Mouse (Mus musculus) spleen, embryonic (tissue): Measurements from ENCODE around the gene 1700020N01Rik.

ENCODE experiments used
- CTCF ChIA-PET: fragments of 350-600 bp; sonication (Branson Sonifier 250); formaldehyde crosslinking; loops from one replicate; lab custom pipeline; 2022; lab: Charles Lee

1700020N01Rik gene

DNA sequence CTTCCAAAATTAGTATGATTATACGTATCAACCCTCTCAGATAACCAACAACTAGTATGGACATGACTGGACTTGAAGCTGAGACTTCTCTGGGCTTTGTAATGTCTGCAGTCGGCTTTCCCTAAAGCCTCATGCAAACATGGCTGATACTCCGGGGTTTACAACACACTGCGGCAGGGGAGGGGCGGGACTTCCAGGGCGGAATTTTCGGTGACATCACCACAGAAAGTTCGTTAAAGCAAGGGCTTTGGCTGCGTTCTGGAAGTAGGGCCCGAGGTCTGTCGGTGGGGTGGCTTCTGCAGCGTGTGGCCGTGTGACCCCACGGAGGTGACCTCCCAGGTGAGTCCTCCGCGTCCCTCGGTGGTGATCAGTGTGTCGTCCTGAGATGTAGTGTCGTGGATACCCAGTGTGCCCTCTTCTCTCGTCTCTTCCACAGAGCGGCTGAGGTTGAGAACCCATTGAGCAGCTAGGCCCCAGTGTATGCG is at the start of gene 1700020N01Rik:
Gene 1700020N01Rik, plus strand, starts transcription at position 250 of the 485 bp plus-strand sequence.
- CTCF ChIA-PET, result no interaction called here

DNA sequence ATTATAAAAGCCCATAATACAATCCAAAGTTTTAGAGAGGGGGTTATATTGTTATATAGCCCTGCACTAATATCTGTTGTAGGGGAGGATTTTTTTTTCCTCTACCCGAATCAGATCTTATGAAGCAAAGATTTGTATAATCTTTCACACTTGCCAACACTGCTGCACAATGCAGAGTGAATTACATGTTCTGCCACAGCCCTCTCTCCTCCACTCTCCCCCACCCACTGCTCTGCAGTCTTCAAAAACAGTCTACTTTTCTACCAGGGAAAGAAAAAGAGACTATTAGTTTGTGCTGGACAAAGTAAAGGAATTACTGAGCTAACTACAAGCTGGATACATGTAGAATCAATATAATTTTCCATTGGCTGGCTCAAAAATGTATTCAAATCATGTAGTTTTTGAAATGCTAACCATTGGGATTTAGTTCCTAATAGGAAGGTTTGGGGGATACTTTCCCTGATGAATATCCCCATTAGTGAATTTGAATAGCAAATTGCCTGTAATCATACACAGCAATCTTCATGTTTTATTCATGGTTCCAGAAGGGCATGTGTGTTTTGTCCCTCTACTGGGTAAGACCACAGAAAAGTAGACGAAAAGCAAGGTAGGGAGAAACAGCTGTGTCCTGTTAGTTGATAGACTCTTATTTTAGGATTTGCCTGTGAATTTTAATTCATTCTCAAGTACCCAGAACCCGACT is 49.2 kb upstream of the 1700020N01Rik start:
- CTCF ChIA-PET, result no interaction called here

DNA sequence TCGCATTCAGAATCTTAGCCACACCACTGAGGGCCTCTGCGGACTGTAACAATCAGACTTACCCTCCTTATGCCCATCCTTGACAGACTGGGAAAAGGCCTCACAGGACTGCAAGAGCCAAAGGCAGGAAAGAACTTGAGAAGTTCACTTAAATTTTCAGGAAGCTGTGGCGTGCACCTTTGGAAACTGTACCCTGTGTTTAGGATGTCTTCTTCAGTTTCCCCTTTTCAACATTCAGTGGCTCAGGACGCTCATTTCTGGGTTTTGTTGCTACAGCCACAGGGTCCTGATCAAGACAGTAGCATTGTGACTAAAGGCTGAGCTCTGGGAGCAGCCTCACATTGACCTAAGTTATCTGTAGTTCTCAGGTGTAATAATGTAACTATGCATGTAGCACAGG is 48.2 kb upstream of the 1700020N01Rik start:
- CTCF ChIA-PET, result no interaction called here

DNA sequence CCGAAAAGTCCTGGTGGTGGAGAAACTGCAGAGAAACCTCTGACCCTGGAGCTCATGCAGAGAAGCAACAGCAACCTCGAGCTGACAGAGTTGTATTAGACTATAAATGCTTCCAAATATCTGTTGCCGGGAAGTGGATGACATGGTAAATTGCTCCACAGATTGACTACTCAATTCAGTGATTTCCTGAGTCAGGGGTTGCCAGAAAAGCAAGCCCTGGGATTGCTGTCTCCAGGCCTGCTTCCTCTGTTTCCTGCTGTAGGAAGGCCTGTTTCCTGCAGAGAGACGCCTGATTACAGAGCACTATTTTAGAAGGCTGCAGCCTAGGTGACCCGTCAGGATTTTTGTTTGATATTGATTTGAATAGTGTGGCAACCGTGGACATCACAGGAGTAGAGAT is 47.5 kb upstream of the 1700020N01Rik start:
- CTCF ChIA-PET, result no interaction called here

DNA sequence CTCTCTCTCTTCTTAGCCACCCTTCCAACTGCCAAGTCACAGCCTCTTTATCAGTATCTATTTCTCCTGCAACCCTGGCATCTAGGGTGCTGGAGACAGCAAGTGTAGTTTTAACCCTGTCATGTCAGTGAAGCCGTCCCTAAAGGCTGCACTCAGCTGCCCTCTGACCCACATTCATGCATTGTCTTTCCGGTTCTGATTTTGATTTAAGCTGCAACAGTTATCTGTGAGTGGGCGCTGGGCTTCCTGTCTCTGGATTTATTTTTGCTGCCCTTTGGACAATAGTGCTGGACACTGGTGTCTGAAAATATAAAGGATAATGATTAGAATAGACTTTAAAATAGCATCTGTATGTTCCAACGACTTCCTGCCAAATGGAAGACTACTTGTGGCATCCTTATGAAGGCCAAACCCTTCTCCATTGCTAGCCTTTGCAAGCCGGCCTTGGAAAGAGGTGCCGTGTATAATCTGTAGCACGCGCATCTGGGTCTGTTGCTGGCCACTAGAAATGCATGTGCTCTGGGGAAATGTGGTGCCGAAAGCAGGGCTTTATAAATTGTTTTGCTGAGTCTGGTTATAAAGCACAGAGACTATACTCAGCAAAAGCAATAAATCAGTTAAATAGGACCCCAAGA is 44.0 kb upstream of the 1700020N01Rik start:
- CTCF ChIA-PET, result no interaction called here

DNA sequence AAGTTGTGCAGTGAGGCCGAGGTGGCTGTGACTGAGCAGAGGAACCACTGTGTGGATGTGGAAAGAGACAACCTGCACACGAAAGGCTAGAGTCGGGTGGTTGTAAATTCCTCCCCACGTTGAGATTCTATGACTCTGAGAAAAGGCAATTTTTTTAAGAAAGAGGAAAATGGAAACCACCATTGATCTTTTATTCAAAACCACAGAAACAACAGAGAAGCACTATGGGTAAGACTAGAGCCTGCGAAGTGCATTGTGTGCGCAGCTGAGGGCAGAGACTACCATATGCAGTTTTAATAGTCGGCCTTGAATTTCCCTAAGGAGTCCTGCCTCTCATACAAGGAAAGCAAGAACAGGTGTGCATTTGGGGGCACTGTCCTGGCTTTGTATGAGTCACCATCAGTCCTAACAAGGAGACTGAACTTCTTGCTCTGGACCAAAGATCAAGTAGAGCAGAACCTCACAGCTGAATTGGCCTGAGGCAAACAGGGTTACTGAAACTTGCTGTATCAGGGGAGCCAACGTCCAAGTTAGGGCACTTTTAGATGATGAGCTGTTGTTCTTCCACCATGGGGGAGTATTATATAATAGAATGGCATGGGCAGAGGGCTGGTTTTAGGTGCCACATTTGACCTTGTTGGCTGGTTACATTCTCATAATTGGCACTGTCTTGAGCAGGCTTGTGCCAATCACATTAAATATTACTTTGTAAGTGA is 39.8 kb upstream of the 1700020N01Rik start:
- CTCF ChIA-PET, result no interaction called here

DNA sequence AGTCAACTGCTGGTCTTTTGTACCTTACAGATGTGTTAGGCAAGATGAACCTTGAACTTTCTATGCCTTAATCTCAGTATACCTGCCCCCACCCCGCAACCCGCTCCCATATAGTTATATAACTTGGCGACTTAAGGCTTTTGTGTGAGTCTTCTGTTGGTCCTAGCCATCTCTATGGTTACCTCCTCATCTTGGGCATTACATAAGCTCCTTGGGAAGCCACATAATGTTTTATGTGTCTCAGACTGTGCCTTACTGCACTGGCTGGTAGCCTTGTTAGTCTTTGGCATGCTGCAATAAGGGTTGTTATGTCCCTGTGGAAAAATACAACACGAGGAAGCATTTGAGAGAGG is 39.3 kb upstream of the 1700020N01Rik start:
- CTCF ChIA-PET, result no interaction called here

DNA sequence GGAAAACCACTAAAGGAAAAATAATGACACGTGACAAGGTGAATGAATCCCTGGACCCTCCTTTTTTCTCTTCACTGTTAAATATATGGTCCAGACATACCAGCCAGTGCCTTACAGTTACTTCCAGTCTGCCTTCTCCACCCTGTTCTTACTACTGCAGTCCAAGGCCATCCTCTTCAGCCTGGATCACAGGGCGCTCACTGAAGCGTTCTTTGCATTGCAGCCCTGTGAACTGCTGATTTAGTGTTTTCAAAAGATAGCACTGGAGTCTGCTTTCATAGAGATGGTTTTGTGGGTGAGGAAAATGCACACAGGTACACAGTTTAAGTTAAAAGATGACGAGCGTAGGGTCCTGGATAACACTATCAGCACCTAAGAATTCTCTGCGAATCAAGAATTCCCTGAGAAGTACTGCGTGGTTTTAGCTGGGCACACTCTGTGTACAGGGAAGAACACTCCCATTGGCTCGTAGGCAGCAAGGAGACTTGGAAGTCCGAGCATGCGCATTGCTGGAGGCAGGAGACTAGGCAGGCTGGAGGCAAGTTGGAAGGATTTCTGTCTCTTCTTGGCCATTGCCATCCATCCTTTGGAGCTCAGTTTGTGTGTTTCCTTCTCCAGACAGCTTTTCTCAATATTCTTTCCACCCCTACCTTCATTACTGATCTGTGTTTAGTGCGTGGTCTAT is 37.9 kb upstream of the 1700020N01Rik start:
- CTCF ChIA-PET, result no interaction called here

DNA sequence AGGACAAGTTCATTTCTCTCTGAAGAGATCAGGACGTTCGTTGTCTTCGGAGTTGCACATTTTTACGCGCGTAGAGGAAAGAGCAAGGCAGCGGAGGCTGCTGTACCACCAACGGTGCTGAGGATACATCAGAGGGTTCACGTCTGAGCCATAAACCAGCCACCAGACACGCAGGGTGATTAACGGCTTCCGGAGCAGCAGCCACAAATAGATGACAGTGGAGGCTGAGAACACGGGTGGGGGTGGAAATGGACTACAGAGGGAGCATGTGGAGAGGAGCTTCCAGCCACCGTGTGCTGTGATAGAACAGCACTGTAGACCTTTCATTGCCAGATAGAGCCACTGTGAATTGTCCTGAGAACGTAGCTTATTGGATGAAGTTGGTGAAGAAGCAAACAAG is 33.2 kb upstream of the 1700020N01Rik start:
- CTCF ChIA-PET, result no interaction called here

DNA sequence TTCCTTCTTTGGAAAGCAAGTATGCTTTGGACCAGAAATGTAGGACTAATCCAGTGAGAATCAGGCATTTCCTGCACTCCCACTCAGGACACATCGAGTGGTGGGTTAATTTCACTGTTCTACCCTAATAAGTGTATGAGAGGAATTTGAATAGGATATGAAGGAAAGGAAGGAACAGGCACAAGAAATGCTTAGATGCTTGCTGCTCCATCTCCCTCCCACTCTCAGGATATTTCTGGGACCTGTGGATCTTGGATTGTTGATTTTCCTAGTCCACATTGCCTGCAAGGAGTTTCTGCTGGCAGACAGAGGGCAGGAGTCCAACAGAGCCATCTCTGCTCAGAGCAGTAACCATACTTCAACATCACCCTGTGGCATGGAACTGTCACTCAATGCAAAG is 31.8 kb upstream of the 1700020N01Rik start:
- CTCF ChIA-PET, result no interaction called here

DNA sequence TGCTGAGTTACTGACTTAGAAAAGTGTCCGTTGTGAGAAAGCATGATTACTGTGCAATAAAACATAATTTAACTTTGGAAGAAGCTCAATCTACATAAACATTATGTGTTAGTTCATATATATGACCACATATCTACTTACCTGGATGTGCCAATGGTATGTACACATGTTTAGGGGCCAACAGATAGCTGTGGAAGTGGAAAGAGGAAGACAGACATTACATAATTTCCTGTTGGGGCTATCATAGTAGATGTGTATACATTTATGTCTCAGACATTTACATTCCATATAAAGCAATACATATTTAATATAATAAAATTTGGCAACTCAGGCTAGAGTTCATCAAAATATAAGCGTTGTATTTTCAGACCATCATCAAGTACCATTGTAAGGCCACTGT is 29.5 kb upstream of the 1700020N01Rik start:
- CTCF ChIA-PET, result no interaction called here

DNA sequence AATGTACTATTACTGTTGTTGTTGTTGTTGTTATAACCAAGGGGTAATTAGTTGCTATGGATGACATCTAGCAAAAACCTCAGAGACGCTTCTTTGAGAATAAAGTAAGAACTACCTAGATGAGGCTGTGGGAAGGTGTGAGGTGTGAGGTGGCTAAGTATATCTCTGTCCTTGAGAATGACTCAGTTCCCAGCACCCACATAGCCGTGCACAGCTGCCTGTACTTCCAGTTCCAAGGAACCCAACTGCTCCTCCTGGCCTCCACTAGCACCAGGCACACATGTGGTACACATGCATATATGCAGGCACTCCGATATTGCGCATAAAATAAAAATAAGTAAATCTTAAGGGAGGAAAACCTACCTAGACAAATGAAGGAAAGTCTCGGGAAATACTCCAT is 28.8 kb upstream of the 1700020N01Rik start:
- CTCF ChIA-PET, result no interaction called here

DNA sequence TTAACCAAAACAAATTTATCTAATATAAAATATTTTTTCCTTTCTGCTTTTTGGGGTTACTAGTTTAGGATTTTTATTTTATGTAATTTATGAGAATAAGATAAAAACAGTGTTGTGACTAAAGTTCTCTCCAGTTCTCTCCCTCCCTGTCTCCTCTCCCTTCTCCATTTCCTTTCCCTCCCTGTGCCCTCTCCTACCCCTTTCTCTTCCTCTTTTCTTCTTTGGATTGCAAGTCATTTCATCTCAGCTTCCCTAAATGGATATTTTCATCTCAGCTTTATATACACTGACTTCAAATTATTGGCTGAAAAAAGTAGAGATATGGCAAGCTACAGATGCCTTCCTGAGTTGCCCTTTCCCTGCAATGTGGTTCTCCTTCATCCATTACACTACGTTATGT is 26.9 kb upstream of the 1700020N01Rik start:
- CTCF ChIA-PET, result interaction anchor here (0.6 kb wide), 1 partner anchor 59 kb away, joined by 3 read pairs; no protein-coding TSS in a partner anchor

DNA sequence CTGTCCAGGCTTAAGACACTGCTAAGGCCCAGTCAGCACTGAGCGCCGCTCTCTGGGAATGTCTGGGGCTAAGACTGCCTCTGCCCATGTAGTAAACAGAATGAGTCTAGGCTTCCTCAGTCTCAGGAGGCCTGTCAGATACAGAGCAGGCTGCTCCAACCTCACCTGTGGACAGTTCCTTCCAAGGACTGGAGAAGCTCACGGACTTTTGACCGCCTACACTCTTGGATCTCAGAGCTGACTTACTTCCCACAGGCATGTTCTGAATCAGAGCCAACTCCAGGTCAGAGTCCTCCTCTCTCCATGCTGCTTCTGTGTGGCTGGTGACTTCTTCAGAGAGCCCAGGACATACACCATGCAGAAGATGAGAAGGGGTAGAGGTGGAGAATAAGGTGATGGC is 21.3 kb upstream of the 1700020N01Rik start:
- CTCF ChIA-PET, result no interaction called here

DNA sequence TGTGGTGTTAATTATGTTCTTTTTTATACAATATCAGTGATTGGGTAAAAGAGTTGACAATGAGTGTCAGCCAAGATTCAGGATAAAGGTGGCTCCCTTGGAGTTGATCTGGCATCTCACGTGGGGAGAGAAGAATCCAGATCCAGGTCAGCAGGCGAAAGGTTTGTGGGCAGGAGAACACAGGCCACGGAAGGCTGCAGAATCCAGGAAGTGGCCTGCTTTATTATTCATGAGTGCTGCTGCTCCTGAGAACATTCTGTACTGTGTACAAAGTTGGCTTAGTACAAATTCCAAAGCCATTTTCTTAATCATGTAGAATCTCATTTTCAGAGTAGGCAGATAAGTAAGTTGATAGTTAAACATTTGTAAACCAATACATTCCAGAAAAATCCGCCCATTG is 19.2 kb upstream of the 1700020N01Rik start:
- CTCF ChIA-PET, result no interaction called here

DNA sequence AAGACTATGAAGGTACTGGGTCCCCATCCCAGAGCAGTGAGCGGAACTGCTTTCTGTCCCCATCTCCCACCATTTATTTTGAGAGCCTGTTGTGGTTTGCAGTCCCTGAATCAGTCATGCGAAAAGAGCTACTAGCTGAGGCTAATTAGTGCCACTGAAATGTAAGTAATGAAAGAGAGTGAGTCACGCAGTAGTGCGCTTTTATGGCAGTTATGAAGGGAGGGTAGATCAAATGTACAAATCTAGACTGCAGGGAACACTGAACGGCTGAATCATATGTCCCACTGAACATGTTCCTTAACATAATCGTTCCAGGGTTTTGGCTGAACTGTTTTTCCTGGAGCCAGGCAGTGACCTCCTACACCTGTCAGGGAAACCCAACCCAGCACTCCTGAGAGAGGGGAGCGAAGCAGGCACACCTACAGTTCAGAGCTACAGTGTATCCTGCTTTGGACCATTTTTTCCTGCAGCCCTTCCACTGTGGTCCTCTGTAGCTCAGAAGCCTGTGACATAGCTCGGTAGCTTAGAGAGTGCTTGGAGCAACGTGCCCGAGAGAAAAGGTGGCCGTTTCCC is 17.1 kb upstream of the 1700020N01Rik start:
- CTCF ChIA-PET, result no interaction called here

DNA sequence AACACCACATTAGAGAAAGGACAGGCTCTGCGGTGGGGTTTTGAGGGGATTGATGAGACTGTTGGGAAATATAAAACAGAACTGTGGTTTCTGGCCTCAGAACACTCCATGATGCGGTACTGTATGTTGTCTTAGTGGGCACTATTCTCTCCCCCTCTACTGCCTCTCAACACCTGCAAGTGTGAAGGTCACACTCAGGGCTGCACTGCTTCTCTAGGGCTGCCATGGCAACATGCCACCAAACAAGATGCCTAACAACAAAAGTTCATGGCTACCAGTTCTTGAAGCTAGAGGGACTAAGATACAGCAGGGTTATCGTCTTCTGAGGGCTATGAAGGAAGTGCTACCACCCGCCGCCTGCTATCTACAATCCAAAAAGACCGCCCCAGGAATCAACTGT is 15.1 kb upstream of the 1700020N01Rik start:
- CTCF ChIA-PET, result no interaction called here

DNA sequence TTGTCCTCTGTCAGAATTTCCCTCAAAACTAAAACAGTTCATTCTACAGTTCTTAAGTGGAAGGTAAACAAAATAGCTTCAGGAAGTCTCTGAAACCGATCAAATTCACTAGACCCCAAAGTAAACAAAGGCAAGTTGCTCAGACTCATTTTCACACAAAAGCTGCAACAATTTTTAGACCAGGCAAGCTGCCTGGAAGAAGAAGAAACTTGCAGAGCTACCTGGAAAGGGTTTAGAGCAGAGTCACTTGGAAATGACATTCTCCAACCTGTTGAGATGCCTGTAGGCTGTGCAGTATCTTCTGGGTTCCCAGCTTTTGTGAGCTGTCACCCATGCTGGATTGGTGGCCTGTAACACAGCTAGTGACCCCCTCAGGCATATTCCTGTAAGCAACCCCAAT is 11.4 kb upstream of the 1700020N01Rik start:
- CTCF ChIA-PET, result no interaction called here

DNA sequence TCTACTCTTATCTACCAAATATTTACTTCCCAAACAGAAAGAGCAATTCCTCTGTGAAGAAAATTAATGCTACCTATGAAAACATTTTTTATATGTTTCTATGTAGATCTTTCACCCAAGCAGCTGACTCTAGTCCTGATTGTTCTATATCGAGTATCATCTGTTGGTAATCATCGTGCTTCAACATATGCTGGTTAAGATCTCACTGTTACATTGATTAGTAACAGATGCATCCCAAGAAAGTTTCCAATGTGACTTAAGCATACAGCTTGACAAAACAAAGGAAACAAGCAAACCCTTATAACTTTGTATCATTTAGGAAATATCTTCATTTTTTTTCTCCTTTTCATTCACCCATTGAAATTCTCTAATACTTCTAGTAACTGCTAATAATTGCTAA is 5.9 kb upstream of the 1700020N01Rik start:
- CTCF ChIA-PET, result no interaction called here

DNA sequence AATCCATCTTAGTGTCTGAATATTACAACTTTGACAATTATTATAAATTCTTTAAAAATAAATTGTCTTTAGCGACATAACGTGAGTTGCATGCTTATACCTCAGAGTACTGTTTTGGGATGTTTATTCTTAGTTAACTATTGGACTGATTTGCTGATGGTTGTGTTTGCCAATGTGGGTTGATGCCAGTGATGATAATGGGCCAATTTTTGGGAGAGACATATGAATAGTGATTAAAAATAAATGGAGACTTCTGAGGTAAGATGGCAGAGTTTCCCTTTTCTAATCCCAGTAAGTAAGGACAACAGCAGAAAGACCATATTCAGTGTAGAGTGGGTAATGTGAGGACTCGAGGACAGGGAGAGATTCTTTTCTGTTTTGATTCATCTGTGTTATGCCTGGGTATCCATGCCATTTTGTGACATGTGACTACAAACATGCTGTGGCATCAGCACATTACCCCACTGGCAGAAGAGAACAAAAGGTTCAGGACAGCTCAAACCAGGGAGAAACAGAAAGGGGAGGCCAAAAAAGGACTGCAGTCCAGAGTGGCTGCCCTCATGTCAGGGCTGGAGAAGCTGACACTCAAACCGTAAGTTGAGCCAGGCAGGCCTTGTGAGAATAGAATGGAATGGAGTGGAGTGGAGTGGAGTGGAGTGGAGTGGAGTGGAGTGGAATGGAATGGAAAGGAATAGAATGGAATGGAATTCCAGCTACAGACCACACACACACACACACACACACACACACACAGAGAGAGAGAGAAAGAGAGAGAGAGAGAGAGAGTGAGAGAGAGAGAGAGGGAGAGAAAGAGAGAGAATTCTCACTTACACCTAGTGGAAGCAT is 4.7 kb upstream of the 1700020N01Rik start:
- CTCF ChIA-PET, result no interaction called here

DNA sequence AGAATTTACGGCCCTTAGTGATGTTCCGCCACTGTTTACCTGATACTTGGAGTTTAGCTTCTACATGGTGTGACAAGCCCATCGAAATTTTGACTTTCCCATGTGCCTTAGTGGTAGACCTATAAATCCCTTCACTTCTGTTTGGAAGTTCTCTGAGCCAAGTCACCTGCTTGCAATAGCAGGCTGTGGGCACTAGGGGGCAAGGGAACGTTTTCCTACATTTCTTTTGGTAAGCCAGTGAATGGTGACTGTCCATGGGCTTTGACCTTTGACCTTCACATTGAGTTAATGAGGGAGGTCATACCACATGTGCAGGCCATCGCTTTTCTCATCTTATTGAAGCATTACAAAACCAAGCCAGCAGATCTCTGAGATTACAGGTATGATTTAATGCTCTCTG is 8.0 kb downstream of the 1700020N01Rik start:
- CTCF ChIA-PET, result interaction anchor here (0.6 kb wide), 1 partner anchor 1112 kb away, joined by 4 read pairs; no protein-coding TSS in a partner anchor
